Mouse (Mus musculus) intestine, postnatal 0 days (tissue): ENCODE measurements around the gene Epor. TPM values are rescaled to one million over a fixed set of nuclear protein-coding genes. Genes with fewer than 3 reads are reported as not detected.
A peak's percentile ranks its signal among the peaks of the same experiment; 100 is the strongest.

Experiments used
- ATAC-seq: fragments of 200-750 bp; cut with Nextera tagmentation; 2 replicates; pipeline ENCODE4 v1.8.0; 2017; ENCODE audit warnings: mild to moderate bottlenecking, moderate TSS enrichment, moderate library complexity
- H3K27ac ChIP-seq: fragments of 300-500 bp; sonication (generic); 2 replicates; pipeline ENCODE4 v1.5.1; 2014; ENCODE audit warnings: mild to moderate bottlenecking, low read depth, low read length, moderate library complexity
- H3K27me3 ChIP-seq: fragments of 300-500 bp; sonication (generic); replicated peaks from 2 replicates; pipeline ENCODE4 v1.6.1; 2014; ENCODE audit warnings: low read length, mixed read lengths; ENCODE audit not compliant: control insufficient read depth, insufficient read depth
- H3K36me3 ChIP-seq: fragments of 300-500 bp; sonication (generic); 2 replicates; pipeline ENCODE4 v1.6.1; 2014; ENCODE audit warnings: mild to moderate bottlenecking, moderate library complexity; ENCODE audit not compliant: control insufficient read depth, insufficient read depth
- H3K4me1 ChIP-seq: fragments of 300-500 bp; sonication (generic); replicated peaks from 2 replicates; pipeline ENCODE4 v1.6.1; 2014; ENCODE audit warnings: antibody characterized with exemption, low read length, mixed read lengths; ENCODE audit not compliant: control insufficient read depth, insufficient read depth
- H3K4me2 ChIP-seq: fragments of 300-500 bp; sonication (generic); replicated peaks from 2 replicates; pipeline ENCODE4 v1.6.1; 2014; ENCODE audit warnings: low read depth, mild to moderate bottlenecking, moderate library complexity
- H3K4me3 ChIP-seq: fragments of 300-500 bp; sonication (generic); 2 replicates; pipeline ENCODE4 v1.5.1; 2014; ENCODE audit warnings: low read depth, low read length
- H3K9ac ChIP-seq: fragments of 300-500 bp; sonication (generic); 2 replicates; pipeline ENCODE4 v1.6.1; 2014; ENCODE audit warnings: mild to moderate bottlenecking, low read depth, low read length
- H3K9me3 ChIP-seq: fragments of 300-500 bp; sonication (generic); 2 replicates; pipeline ENCODE4 v1.6.1; 2016; ENCODE audit warnings: mixed run types; ENCODE audit not compliant: control insufficient read depth
- CTCF ChIP-seq: sonication (generic); IDR thresholded peaks from 2 replicates; pipeline ENCODE4 v1.5.1; 2016; ENCODE audit warnings: low read depth, mild to moderate bottlenecking, control low read depth, antibody characterized with exemption, moderate library complexity
- WGBS: fragments of 180-500 bp; shearing (Covaris S2); extraction: QIAGEN DNeasy Blood & Tissue Kit; methylation state at CpG from one replicate; pipeline ENCODE4 v1.1.7; 2014; 5-methylcytosine and 5-hydroxymethylcytosine counted together
- polyA plus RNA-seq: library from polyadenylated mRNA; unstranded; fragments of >200 nt; fragmentation: Nextera tagmentation; extraction: Ambion mirVana; gene quantifications from 2 replicates; pipeline ENCODE4 v1.2.1, GENCODE M21; 2015

Gene Epor
- polyA plus RNA-seq, 1 experiment from 2014 or later: 3.8 TPM

DNA sequence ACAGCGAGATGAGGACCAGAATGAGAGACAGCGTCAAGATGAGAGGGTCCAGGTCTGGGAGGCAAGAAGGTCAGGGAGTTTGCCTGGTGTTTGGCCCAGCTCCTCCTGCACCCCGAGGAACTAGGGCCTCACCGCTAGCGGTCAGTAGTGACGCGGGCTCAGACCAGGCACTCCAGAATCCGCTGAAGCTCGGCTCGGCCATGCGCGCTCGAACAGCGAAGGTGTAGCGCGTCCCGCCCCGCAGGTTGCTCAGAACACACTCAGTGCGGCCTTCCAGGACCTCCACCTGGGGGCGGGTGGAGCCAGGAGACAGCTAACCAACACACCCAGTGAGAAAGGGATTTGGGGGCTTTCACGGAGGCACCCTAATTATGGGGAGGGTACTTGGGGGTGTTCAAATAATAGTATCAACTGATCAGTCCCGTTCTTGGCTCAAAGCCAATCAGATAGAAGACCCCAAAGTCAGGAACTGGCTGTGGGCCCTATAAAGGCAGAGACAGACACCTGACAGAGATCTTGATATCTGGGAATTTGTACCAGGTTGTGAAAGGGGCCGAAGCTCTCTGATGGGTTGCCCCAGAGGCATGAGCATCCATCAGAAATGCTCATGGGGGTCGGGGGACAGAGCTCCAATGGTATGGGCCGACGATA lies 2.6 kb downstream of the Epor start:
- no peak for ATAC-seq
- peaks cover 34% of the 10 kb centered on the region for H3K27me3 ChIP-seq
- no peaks in the 10 kb centered on the region; the same call in 1 of the 2 replicates for H3K4me1 ChIP-seq
- no peaks in the 10 kb centered on the region for H3K9me3 ChIP-seq
- WGBS: 25% methylated on average over 26 of the region's 26 CpGs
- no peaks in the 10 kb centered on the region for H3K36me3 ChIP-seq
- no peak overlapping the region for H3K9ac ChIP-seq
- no peak overlapping the region for H3K4me2 ChIP-seq
- no peak overlapping the region for H3K4me3 ChIP-seq
- no peak overlapping the region for H3K27ac ChIP-seq
- peak; percentile 50 for TF ChIP-seq CTCF

DNA sequence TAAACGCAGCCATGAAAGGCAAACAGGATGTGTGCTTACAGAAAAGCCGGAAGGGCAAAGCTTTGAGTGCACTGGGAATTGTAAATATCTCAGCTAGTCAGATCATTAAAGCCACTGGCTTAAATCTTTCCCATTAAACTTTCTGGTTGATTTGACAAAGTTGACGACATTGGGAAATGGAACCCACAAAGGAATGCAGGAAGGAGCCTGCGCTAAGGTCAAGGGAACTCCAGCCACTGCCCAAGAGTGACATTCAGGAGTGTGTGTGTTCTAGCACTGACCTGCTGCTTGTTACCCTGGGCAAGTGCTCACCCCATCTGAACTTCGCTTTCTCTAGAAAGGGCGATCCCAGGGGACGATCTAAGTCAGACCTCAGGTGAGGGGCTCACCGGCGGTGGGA lies 3.2 kb downstream of the Epor start:
- ATAC-seq: no peak
- Histone ChIP-seq H3K9ac (no peak overlapping the region), H3K36me3 (no peaks in the 10 kb centered on the region), H3K9me3 (no peaks in the 10 kb centered on the region), H3K27ac (no peak overlapping the region), H3K4me1 (no peaks in the 10 kb centered on the region; the same call in 1 of the 2 replicates), H3K4me3 (no peak overlapping the region), H3K27me3 (peaks cover 34% of the 10 kb centered on the region), H3K4me2 (no peak overlapping the region)
- WGBS: 51% methylated on average over 9 of the region's 9 CpGs
- TF ChIP-seq CTCF: no peak

DNA sequence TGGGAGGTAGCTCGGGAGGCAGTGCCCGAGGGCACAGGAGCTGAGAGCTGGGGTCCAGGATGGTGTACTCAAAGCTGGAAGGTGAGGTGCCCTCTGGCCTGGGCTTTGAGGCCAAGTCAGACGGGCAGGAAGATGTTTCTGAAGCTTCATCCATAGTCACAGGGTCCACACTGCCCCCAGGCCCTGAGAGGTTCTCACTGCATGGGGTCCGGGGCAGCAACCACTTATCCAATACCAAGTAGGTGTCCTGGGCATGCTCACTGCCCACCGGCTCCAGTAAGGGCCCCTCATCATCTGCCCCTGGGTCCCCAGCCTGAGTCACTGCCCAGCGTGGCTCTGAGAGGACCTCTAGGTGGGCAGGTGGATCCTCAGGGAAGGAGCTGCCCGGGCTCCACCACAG lies 4.1 kb downstream of the Epor start:
- peaks cover 34% of the 10 kb centered on the region for H3K27me3 ChIP-seq
- no peak for TF ChIP-seq CTCF
- no peak overlapping the region for H3K4me2 ChIP-seq
- 90% methylated on average over 7 of the region's 7 CpGs for WGBS
- no peaks in the 10 kb centered on the region; the same call in 1 of the 2 replicates for H3K4me1 ChIP-seq
- H3K4me3 ChIP-seq: no peak overlapping the region
- no peaks in the 10 kb centered on the region for H3K36me3 ChIP-seq
- H3K27ac ChIP-seq: no peak overlapping the region
- H3K9me3 ChIP-seq: no peaks in the 10 kb centered on the region
- no peak overlapping the region for H3K9ac ChIP-seq
- no peak for ATAC-seq

DNA sequence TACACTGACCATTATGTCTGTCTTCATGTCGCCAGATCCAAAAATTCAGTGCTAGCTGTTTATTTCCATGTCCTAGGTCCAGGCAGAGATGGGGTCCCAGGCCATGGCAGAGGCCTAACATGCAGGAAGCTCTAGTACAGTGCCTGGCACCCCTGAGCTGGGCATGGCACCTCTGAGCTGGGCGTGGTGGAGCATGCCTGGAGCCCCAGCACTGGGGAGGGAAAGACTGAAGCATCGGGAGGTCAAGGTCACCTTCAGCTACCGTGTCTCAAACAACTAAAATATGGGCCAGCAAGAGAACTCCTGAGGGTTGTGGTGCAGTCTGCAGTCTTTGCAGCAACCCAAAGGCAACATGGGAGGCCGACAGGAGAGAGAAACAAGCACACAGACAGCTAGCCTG lies 4.9 kb downstream of the Epor start:
- WGBS: 80% methylated on average over 5 of the region's 5 CpGs
- H3K9ac ChIP-seq: no peak overlapping the region

DNA sequence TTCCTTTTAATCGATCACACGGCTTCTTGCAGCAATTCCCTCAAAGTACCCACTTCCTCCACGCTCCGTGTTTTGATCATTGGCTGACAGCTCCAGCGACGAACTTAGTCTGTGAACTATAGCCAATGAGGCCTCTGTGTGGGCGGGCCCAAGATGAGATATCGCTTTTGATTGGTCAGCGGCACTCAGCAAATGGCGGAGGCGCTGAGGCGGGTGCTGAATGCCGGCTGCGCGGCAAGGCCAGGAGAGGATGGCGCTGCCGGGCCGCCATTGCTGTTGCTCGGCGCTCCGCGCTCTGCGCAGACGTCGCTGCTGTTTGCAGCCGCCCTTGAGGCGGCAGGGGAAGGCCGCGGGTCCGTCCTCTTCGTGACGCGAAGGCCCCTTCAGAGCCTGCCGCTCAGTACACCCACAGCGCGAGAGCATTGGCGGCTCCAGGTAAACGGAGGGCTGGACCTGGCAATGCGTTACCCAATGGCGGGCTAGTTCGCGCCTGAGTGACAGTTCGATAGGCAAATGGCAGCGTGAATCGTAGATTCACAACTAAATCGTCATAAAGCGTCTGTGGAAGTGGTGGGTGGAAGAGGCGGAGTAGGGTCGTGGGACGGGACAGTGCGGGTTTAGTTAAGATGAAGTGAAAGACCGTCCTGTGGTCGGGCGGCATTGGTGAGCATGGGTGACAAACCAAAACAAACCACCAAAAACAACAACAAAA lies 7.6 kb downstream of the Epor start, which contains the start of gene Swsap1:
Gene Swsap1, plus strand, starts transcription at position 186 of the 712 bp plus-strand sequence.
- WGBS: under 1% methylated on average over 54 of the region's 54 CpGs
- Histone ChIP-seq H3K27me3 (peaks cover 6% of the 10 kb centered on the region; the same call in 1 of the 2 replicates), H3K9ac (peak within 1 kb of the TSS; percentile 60), H3K4me2 (peak within 1 kb of the TSS; percentile 53), H3K4me3 (peak within 1 kb of the TSS; percentile 67), H3K36me3 (no peaks in the 10 kb centered on the region), H3K9me3 (no peaks in the 10 kb centered on the region), H3K4me1 (no peaks in the 10 kb centered on the region), H3K27ac (peak within 1 kb of the TSS; percentile 85)
- no peak for TF ChIP-seq CTCF
- ATAC-seq: peak; percentile 98

More for the DNA sequence above, 4.9 kb downstream of the Epor start:
- H3K4me2 ChIP-seq: no peak overlapping the region
- no peaks in the 10 kb centered on the region; the same call in 1 of the 2 replicates for H3K4me1 ChIP-seq
- no peaks in the 10 kb centered on the region for H3K36me3 ChIP-seq
- H3K4me3 ChIP-seq: no peak overlapping the region
- peaks cover 31% of the 10 kb centered on the region for H3K27me3 ChIP-seq
- no peak overlapping the region for H3K27ac ChIP-seq
- ATAC-seq: no peak
- no peaks in the 10 kb centered on the region for H3K9me3 ChIP-seq
- no peak for TF ChIP-seq CTCF

DNA sequence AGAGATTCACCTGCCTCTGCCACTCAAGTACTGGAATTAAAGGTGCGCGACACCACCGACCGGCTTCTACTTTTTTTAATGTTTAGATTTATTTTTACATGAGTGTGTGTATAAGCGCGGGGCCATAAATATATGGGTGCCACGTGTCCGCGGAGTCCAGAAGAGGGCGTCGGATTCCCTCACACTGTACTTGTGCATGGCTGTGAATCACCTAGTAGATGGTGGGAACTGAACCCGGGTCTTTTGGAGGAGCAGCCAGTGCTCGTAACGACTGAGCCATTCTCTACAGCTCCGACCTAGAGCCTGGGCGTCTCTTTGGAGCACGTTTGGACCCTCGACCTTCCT lies 8.1 kb downstream of the Epor start:
- peak overlapping the region; percentile 67 for H3K4me3 ChIP-seq
- under 1% methylated on average over 18 of the region's 18 CpGs for WGBS
- ATAC-seq: peak; percentile 50

More for the DNA sequence above, 8.1 kb downstream of the Epor start:
- peak; percentile 62 for TF ChIP-seq CTCF
- Histone ChIP-seq H3K4me1 (no peaks in the 10 kb centered on the region), H3K27me3 (peaks cover under 1% of the 10 kb centered on the region; the same call in 1 of the 2 replicates), H3K4me2 (peak overlapping the region; percentile 53), H3K9me3 (no peaks in the 10 kb centered on the region), H3K9ac (no peak overlapping the region), H3K36me3 (no peaks in the 10 kb centered on the region), H3K27ac (peak overlapping the region; percentile 1; the same call in 1 of the 2 replicates)
